Mouse (Mus musculus): ENCODE results near the gene Gramd4. TPM values are rescaled to one million over a fixed set of nuclear protein-coding genes. Genes with fewer than 3 reads are reported as not detected.
"Not testable (repeated sequence)": the region's sequence is repeated elsewhere in the genome, so short reads cannot be mapped to it uniquely, and the experiment has no call there.

Gene Gramd4
- polyA plus RNA-seq, 1 experiment from 2014 or later = 8.4 TPM

DNA sequence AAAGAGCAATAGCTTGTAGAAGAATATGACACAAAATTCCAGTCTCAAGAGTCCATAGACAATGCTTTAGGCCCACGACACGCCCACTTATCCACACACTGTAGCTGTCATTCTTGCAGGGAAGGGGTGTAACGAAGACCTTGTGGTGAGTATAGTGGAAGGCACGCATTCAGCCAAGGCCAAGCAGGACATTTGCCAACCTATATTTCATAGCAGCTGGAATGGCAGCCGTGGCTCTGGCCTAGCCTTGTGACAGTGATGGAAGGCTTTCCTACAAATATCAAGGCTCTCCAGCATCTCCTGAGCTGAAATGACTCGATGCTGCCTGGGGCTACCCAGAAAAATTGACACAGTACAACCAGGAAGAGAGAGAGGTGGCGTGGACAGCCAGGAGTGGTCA, 87.6 kb downstream of the Gramd4 start:
- DNase-seq (ENCODE audit: low spot score) (no peak), ATAC-seq (ENCODE audit: insufficient number of reproducible peaks, low FRiP score, low TSS enrichment, low read depth) (no peak)
- H3K4me3 ChIP-seq (ENCODE audit: low read depth, low read length) = no peak overlapping the region
- H3K4me2 ChIP-seq (ENCODE audit: low read depth, severe bottlenecking) = no peak overlapping the region
- H3K9me3 ChIP-seq (ENCODE audit: control insufficient read depth, low read length) = no peaks in the 10 kb centered on the region
- H3K36me3 ChIP-seq (ENCODE audit: control insufficient read depth, insufficient read depth, low read length) = peaks cover 5% of the 10 kb centered on the region; the same call in 1 of the 2 replicates
- no peaks in the 10 kb centered on the region for H3K4me1 ChIP-seq (ENCODE audit: control insufficient read depth, insufficient read depth, low read length)
- WGBS = 92% methylated on average over 7 of the region's 7 CpGs
- no peak overlapping the region for H3K9ac ChIP-seq (ENCODE audit: low read length)
- no peak overlapping the region for H3K27ac ChIP-seq (replicated peaks; ENCODE audit: low read depth, low read length)
- H3K27me3 ChIP-seq (ENCODE audit: control insufficient read depth, insufficient read depth, low read length) = no peaks in the 10 kb centered on the region

DNA sequence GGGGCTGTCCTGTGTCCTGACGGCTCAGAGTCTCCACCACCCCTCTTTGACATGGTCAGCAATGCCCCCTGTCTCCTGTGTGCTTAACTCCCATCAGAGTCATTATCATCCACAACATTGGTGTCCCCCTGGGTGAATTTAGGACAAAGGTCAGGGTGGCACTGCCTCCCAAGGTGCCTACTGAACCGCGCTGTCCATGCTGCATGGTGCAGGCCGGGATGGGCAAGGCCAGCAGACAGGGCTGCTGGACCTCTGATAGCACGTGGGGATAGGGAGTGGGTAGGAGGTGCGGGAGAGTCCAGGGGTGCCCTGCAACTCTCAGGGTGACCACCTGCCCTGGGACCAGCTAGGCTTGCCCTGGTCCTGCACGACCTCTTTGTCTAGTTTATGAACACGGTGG, 89.4 kb downstream of the Gramd4 start:
- no peaks in the 10 kb centered on the region for H3K4me1 ChIP-seq (ENCODE audit: control insufficient read depth, insufficient read depth, low read length)
- H3K4me2 ChIP-seq (ENCODE audit: low read depth, severe bottlenecking) = no peak overlapping the region
- H3K9ac ChIP-seq (ENCODE audit: low read length) = no peak overlapping the region
- 96% methylated on average over 8 of the region's 8 CpGs for WGBS
- H3K27ac ChIP-seq (replicated peaks; ENCODE audit: low read depth, low read length) = no peak overlapping the region
- no peak for DNase-seq (ENCODE audit: low spot score)
- peaks cover 5% of the 10 kb centered on the region; the same call in 1 of the 2 replicates for H3K36me3 ChIP-seq (ENCODE audit: control insufficient read depth, insufficient read depth, low read length)
- H3K9me3 ChIP-seq (ENCODE audit: control insufficient read depth, low read length) = no peaks in the 10 kb centered on the region
- ATAC-seq (ENCODE audit: insufficient number of reproducible peaks, low FRiP score, low TSS enrichment, low read depth) = no peak
- no peaks in the 10 kb centered on the region for H3K27me3 ChIP-seq (ENCODE audit: control insufficient read depth, insufficient read depth, low read length)
- H3K4me3 ChIP-seq (ENCODE audit: low read depth, low read length) = no peak overlapping the region

DNA sequence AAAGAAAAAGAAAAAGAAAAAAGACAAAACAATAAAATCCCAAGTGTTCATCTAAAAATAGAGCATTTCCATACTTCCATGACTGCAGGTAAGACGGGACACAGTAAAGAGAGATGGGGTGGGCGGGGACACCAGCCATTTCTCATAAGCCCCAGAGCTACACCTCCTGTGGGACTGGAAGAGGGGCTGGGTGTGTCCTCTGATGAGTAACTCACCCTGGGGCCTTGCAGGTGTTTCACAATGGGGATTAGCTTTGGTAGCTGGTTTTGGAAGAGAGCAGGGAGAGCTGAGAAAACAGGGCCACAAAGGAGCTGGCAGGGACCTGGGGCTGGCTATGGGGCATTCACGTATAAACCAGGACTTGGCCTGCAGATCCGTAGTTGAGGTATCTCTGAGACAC, 93.1 kb downstream of the Gramd4 start:
- peaks cover 9% of the 10 kb centered on the region for H3K36me3 ChIP-seq (ENCODE audit: control insufficient read depth, insufficient read depth, low read length)
- H3K27me3 ChIP-seq (ENCODE audit: control insufficient read depth, insufficient read depth, low read length) = no peaks in the 10 kb centered on the region
- H3K27ac ChIP-seq (replicated peaks; ENCODE audit: low read depth, low read length) = no peak overlapping the region
- H3K4me2 ChIP-seq (ENCODE audit: low read depth, severe bottlenecking) = no peak overlapping the region
- H3K4me3 ChIP-seq (ENCODE audit: low read depth, low read length) = no peak overlapping the region
- no peaks in the 10 kb centered on the region for H3K9me3 ChIP-seq (ENCODE audit: control insufficient read depth, low read length)
- DNase-seq (ENCODE audit: low spot score) (no peak), ATAC-seq (ENCODE audit: insufficient number of reproducible peaks, low FRiP score, low TSS enrichment, low read depth) (no peak)
- H3K4me1 ChIP-seq (ENCODE audit: control insufficient read depth, insufficient read depth, low read length) = no peaks in the 10 kb centered on the region
- H3K9ac ChIP-seq (ENCODE audit: low read length) = no peak overlapping the region
- 80% methylated on average over 4 of the region's 4 CpGs for WGBS

DNA sequence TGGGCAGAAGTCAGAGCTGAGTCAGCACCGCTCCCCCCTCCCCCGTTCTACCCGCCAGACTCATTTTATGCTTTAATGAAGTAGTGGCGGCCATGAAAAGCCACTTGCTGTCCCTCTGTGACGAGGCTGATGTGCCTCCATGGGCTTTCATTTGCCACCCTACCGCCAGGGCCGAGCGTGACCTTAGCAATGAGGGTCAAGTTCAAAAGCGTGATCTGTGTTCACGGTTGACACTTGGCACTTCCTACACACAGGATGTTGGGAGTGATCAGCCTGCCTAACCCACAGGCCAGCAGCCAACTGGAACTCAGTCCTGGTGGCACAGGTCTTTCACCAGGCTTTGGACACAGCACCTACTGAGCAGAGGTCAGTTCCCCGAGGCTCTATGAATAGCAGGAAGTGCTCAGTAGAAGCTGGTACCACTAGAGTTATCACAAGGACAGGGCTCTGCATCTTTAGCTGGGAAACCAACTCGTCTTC, 96.0 kb downstream of the Gramd4 start:
- ATAC-seq (ENCODE audit: insufficient number of reproducible peaks, low FRiP score, low TSS enrichment, low read depth) (no peak), DNase-seq (ENCODE audit: low spot score) (no peak)
- WGBS = 90% methylated on average over 12 of the region's 12 CpGs
- Histone ChIP-seq H3K27me3 (ENCODE audit: control insufficient read depth, insufficient read depth, low read length) (no peaks in the 10 kb centered on the region), H3K4me1 (ENCODE audit: control insufficient read depth, insufficient read depth, low read length) (no peaks in the 10 kb centered on the region), H3K4me2 (ENCODE audit: low read depth, severe bottlenecking) (no peak overlapping the region), H3K9ac (ENCODE audit: low read length) (no peak overlapping the region), H3K9me3 (ENCODE audit: control insufficient read depth, low read length) (no peaks in the 10 kb centered on the region), H3K27ac (replicated peaks; ENCODE audit: low read depth, low read length) (no peak overlapping the region), H3K36me3 (ENCODE audit: control insufficient read depth, insufficient read depth, low read length) (peaks cover 9% of the 10 kb centered on the region), H3K4me3 (ENCODE audit: low read depth, low read length) (no peak overlapping the region)

DNA sequence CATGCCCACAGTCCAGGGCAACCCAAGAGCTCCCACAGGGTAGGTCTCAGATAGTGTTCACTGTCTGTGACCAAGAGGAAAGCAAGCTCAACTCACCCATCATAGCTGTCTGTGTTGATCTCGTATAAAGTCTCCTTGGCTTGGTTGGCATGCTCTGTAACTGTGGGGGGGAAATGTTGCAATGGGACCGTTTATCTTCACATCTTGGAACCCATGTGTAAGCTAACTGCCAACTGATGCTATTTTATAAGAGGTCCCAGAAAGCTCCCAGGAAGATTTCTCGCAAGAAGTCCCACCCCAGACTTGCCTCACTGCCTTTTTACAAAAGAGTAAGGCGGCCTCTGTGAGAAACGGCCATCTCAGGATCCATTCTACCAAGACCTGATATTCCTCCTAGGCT, 99.0 kb downstream of the Gramd4 start:
- Histone ChIP-seq H3K9me3 (ENCODE audit: control insufficient read depth, low read length) (no peaks in the 10 kb centered on the region), H3K9ac (ENCODE audit: low read length) (no peak overlapping the region), H3K4me3 (ENCODE audit: low read depth, low read length) (no peak overlapping the region), H3K4me1 (ENCODE audit: control insufficient read depth, insufficient read depth, low read length) (no peaks in the 10 kb centered on the region), H3K27me3 (ENCODE audit: control insufficient read depth, insufficient read depth, low read length) (no peaks in the 10 kb centered on the region), H3K27ac (replicated peaks; ENCODE audit: low read depth, low read length) (no peak overlapping the region), H3K4me2 (ENCODE audit: low read depth, severe bottlenecking) (no peak overlapping the region), H3K36me3 (ENCODE audit: control insufficient read depth, insufficient read depth, low read length) (peaks cover 4% of the 10 kb centered on the region; the same call in 1 of the 2 replicates)
- WGBS = 81% methylated on average over 5 of the region's 5 CpGs
- ATAC-seq (ENCODE audit: insufficient number of reproducible peaks, low FRiP score, low TSS enrichment, low read depth) (no peak), DNase-seq (ENCODE audit: low spot score) (no peak)

DNA sequence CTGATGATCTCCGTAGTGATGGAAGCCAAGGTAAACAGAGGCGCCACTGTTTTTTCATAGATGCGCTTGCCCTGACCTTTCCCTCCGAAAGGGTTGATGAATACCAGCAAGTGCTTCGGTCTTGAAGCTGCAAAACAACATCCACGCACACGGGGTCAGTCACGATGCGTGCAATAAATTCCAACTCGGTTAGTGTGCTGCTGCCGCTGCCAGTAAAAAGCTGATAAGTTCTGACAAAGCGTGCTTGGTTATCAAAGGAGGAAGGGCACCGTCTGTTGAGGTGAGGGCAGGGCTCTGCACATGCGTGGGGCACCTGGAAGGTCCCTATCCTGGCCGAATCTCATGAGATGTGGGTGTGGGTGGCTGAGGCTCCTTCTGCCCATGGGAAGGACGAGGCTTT, 101.6 kb downstream of the Gramd4 start:
- Histone ChIP-seq H3K9ac (ENCODE audit: low read length) (no peak overlapping the region), H3K27me3 (ENCODE audit: control insufficient read depth, insufficient read depth, low read length) (no peaks in the 10 kb centered on the region), H3K4me2 (ENCODE audit: low read depth, severe bottlenecking) (no peak overlapping the region), H3K9me3 (ENCODE audit: control insufficient read depth, low read length) (no peaks in the 10 kb centered on the region), H3K36me3 (ENCODE audit: control insufficient read depth, insufficient read depth, low read length) (no peaks in the 10 kb centered on the region), H3K27ac (replicated peaks; ENCODE audit: low read depth, low read length) (no peak overlapping the region), H3K4me1 (ENCODE audit: control insufficient read depth, insufficient read depth, low read length) (no peaks in the 10 kb centered on the region), H3K4me3 (ENCODE audit: low read depth, low read length) (no peak overlapping the region)
- no peak for ATAC-seq (ENCODE audit: insufficient number of reproducible peaks, low FRiP score, low TSS enrichment, low read depth)
- WGBS = 86% methylated on average over 16 of the region's 16 CpGs
- no peak for DNase-seq (ENCODE audit: low spot score)

DNA sequence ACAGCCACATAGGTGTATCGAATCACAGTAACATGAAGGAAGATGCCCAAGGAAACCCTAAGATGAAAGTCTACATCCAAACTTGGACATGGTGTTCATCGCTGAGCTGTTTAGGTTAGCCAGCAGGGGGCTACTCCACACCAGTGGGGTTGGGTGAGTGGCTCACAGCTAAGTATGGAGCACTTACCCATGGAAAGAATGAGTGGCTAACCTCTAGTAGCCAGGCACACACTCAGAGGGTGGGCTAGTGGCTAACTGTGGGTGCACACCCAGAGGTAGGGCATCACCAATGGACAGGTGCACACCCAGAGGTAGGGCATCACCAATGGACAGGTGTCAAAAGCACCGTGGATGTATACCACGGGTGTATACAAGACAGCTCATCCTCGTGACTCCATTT, 102.2 kb downstream of the Gramd4 start:
- no peaks in the 10 kb centered on the region for H3K36me3 ChIP-seq (ENCODE audit: control insufficient read depth, insufficient read depth, low read length)
- H3K9ac ChIP-seq (ENCODE audit: low read length) = no peak overlapping the region
- H3K27ac ChIP-seq (replicated peaks; ENCODE audit: low read depth, low read length) = no peak overlapping the region
- H3K4me2 ChIP-seq (ENCODE audit: low read depth, severe bottlenecking) = no peak overlapping the region
- 85% methylated on average over 5 of the region's 5 CpGs for WGBS
- ATAC-seq (ENCODE audit: insufficient number of reproducible peaks, low FRiP score, low TSS enrichment, low read depth) (no peak), DNase-seq (ENCODE audit: low spot score) (no peak)
- no peak overlapping the region for H3K4me3 ChIP-seq (ENCODE audit: low read depth, low read length)
- no peaks in the 10 kb centered on the region for H3K4me1 ChIP-seq (ENCODE audit: control insufficient read depth, insufficient read depth, low read length)
- no peaks in the 10 kb centered on the region for H3K9me3 ChIP-seq (ENCODE audit: control insufficient read depth, low read length)
- no peaks in the 10 kb centered on the region for H3K27me3 ChIP-seq (ENCODE audit: control insufficient read depth, insufficient read depth, low read length)

DNA sequence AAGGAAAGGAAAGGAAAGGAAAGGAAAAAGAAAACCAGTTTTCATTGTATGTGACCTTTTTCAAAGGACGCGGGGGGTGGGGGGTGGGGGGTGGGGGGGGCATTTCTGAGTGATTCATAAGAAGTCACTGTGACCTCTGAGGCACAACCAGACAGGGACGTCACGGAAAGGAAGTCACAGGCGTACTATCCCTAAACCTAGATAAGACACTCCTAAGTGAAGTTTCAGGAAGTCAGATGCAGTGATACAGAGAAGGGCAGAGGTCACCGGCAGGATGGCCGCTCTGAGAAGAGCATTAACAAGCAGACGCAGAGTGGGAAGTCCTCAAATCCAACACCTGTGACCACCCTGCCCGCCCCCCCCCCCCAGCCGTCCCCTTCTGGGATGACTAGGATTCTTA, 103.4 kb downstream of the Gramd4 start:
- no peak overlapping the region for H3K9ac ChIP-seq (ENCODE audit: low read length)
- ATAC-seq (ENCODE audit: insufficient number of reproducible peaks, low FRiP score, low TSS enrichment, low read depth) (no peak), DNase-seq (ENCODE audit: low spot score) (no peak)
- no peak overlapping the region for H3K4me2 ChIP-seq (ENCODE audit: low read depth, severe bottlenecking)
- no peaks in the 10 kb centered on the region for H3K27me3 ChIP-seq (ENCODE audit: control insufficient read depth, insufficient read depth, low read length)
- H3K9me3 ChIP-seq (ENCODE audit: control insufficient read depth, low read length) = no peaks in the 10 kb centered on the region
- WGBS = 79% methylated on average over 10 of the region's 10 CpGs
- H3K4me3 ChIP-seq (ENCODE audit: low read depth, low read length) = no peak overlapping the region
- H3K4me1 ChIP-seq (ENCODE audit: control insufficient read depth, insufficient read depth, low read length) = no peaks in the 10 kb centered on the region
- H3K27ac ChIP-seq (replicated peaks; ENCODE audit: low read depth, low read length) = no peak overlapping the region
- no peaks in the 10 kb centered on the region for H3K36me3 ChIP-seq (ENCODE audit: control insufficient read depth, insufficient read depth, low read length)

DNA sequence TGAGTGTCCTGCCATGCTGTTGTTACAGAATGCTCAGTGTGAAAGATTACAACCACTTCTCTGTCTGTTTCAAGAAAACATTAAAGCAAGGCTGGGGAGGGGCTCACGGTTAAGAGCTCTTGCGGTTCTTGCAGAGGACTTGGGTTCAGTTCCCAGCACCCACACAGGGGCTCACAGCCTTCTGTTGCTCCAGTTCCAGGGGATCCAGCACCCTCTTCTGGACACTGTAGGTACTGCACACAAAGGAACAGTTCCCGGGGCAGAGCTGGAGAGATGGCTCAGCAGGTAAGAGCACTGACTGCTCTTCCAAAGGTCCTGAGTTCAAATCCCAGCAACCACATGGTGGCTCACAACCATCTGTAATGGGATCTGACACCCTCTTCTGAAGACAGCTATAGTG, 104.3 kb downstream of the Gramd4 start:
- H3K9ac ChIP-seq (ENCODE audit: low read length); ATAC-seq (ENCODE audit: insufficient number of reproducible peaks, low FRiP score, low TSS enrichment, low read depth); H3K27me3 ChIP-seq (ENCODE audit: control insufficient read depth, insufficient read depth, low read length); H3K27ac ChIP-seq (replicated peaks; ENCODE audit: low read depth, low read length); DNase-seq (ENCODE audit: low spot score); H3K36me3 ChIP-seq (ENCODE audit: control insufficient read depth, insufficient read depth, low read length); H3K4me3 ChIP-seq (ENCODE audit: low read depth, low read length); H3K4me1 ChIP-seq (ENCODE audit: control insufficient read depth, insufficient read depth, low read length); H3K9me3 ChIP-seq (ENCODE audit: control insufficient read depth, low read length); H3K4me2 ChIP-seq (ENCODE audit: low read depth, severe bottlenecking): not testable (repeated sequence)
- WGBS = 95% methylated on average over 3 of the region's 3 CpGs

All from limb, embryonic 11.5 days (tissue).